Mouse (Mus musculus): ENCODE measurements around the gene Mgarp.
"Not testable (repeated sequence)": the region's sequence is repeated elsewhere in the genome, so short reads cannot be mapped to it uniquely, and the experiment has no call there.

The Mgarp gene

DNA sequence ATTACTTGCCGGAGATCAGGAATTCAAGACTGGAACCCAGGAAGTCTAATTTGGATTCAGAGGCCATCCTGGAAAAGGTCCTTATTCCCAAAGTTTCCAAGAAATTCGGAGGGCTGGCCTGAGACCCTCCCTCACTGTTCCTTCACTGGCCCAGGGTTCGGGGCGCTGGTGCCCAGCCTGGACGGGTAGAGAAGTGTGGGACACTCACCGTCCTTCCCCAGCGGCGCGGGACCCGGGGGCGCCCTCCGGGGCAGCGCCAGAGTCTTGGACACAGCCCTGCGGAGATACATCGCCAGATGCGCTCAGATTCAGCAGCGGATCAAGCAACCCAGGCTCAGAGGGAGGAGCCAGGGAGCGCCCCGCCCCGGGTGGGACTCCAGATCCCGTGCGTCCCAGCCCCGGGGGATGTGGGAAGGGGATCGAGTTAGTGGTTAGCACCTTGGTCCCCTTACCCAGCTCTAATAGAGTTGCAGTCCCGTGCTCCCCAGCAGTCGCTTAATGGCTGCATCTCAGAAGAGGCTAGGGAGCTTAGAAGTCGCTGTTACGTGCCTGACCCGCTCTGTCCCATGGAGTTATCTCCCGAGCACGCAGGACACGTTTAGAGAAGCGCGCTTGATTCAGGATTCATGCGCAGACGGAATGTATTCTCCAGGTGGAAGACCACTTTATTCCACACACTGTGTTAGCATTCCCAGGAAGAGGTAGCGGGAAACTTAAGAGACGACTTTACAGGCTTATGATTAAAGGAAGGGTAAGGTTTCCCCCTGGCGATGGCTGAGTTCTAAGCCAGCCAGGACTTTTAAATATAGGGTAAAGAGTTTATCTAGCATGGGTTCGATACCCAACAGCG is at the start of gene Mgarp:
Gene Mgarp (minus strand): TSS at position 520 of the 850 bp plus-strand sequence.
- 0 out of 2 replicates have a peak, but pooled peaks have one; percentile 31 for ATAC-seq (ENCODE audit: insufficient number of reproducible peaks, low FRiP score, low TSS enrichment)

DNA sequence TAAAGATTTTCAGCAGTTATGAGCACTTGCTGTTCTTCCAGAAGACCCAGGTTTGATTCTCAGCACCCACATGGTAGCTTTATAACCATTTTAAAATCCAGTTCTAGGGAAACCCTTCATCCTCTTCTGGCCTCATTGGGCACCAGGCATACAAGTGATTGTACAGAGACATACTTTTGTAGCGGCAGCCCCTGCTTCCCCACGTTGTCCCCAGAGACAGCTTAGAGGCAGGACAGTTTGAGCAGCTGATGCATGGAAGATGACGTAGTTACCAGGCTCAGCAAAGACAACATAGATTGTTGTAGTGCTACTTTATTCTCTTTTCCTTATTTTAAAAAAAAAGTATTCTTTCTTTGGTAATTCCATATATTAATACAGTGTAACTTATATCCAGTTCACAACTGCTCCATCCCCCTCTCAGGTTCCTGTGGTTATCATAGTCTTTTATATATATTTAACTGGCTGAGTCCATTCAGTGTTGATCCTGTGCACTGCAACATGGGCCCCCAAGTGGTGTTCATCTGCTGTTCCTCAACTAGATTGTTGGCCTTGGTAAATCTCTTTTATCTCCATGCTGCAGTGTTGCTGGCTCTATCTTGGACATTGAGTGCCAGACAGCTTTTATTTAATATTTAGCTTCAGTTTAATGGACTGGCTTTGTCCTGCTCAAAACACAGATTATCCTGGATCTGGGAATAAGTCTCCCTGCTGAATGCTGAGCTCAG is 38.5 kb upstream of the Mgarp start:
- no peak for ATAC-seq (ENCODE audit: insufficient number of reproducible peaks, low FRiP score, low TSS enrichment)

DNA sequence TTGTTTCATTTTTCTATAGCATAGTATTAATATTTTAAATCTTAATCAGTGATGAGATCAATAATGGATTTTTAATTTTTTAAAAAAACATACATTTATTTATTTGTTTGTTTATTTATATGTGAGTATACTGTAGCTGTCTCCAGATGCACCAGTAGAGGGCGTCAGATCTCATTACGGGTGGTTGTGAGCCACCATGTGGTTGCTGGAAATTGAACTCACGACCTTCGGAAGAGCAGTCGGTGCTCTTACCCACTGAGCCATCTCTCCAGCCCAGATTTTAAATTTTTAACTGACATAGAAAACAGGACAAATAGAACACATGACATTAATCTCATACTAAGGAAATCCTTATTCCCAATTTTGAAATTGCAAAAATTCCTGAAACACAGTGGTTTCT is 37.8 kb upstream of the Mgarp start:
- not testable (repeated sequence) for ATAC-seq (ENCODE audit: insufficient number of reproducible peaks, low FRiP score, low TSS enrichment)

GRCm38 (mm10) chr3:51425394-51425793 is 28.9 kb upstream of the Mgarp start:
- no peak for ATAC-seq (ENCODE audit: insufficient number of reproducible peaks, low FRiP score, low TSS enrichment)

DNA sequence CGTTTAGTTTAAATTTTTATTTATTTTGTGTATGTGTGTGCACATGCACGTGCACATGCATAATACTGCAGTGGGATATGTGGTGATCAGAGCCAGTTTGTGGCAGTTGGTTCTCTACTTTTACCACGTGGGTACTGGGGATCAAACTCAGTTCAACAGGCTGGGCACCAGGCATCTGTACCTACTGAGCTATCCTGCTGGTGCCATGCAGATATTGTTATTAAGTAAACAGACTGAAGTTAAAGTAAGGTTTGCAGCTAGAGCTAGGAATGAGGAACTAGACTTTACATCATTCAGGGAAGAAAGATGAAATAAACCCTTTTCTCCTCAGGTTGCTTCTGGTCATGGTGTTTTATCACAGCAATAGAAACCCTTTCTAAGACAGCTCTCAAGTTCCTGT is 25.4 kb upstream of the Mgarp start:
- ATAC-seq (ENCODE audit: insufficient number of reproducible peaks, low FRiP score, low TSS enrichment) = no peak

- ATAC-seq (ENCODE audit: insufficient number of reproducible peaks, low FRiP score, low TSS enrichment) = no peak
Measured at GRCm38 (mm10) chr3:51417966-51418365, 21.4 kb upstream of the Mgarp start.

- no peak for ATAC-seq (ENCODE audit: insufficient number of reproducible peaks, low FRiP score, low TSS enrichment)
Measured at GRCm38 (mm10) chr3:51417485-51417884, 20.9 kb upstream of the Mgarp start.

GRCm38 (mm10) chr3:51417135-51417458 is 20.6 kb upstream of the Mgarp start:
- no peak for ATAC-seq (ENCODE audit: insufficient number of reproducible peaks, low FRiP score, low TSS enrichment)

DNA sequence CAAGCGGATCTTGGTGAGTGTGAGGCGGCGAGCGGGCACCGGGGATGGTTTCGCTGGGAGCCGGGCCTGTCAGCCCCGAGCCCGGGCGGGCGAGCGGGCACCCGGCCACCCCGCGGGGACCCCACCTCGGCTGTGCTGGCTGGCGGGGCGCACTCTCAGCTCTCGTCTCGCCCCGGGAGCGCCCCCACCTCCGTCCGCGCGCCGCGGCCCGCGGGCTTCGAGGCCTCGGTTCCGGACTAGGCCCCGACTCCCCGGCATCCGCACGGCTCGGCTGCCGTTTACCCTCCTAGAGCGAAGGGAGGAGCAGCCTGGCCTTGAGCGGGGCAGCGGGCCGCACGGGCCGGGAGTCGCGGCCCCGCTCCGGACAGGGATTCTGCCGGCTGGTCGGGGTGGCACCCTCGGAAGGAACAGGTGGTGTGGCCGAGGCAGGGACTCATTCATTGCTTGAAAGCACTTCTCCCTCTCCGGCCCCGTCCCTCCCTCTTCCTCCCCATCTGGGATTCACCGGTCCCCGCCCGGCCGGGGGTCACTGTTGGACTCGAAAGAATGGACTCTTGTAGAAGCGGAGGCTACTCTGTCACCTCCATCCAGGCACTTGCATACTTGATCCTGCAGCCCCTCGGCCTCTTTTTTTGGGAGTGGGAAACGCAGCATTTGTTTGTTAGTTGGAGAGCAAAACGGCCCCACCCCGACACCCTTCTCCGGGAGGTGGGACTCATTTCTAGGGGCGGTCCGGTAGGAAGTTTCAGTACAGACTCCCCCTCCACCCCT is 20.0 kb upstream of the Mgarp start:
- ATAC-seq (ENCODE audit: insufficient number of reproducible peaks, low FRiP score, low TSS enrichment) = peak; percentile 29

- ATAC-seq (ENCODE audit: insufficient number of reproducible peaks, low FRiP score, low TSS enrichment) = peak; percentile 57
Measured at GRCm38 (mm10) chr3:51416073-51416363, 19.5 kb upstream of the Mgarp start.

DNA sequence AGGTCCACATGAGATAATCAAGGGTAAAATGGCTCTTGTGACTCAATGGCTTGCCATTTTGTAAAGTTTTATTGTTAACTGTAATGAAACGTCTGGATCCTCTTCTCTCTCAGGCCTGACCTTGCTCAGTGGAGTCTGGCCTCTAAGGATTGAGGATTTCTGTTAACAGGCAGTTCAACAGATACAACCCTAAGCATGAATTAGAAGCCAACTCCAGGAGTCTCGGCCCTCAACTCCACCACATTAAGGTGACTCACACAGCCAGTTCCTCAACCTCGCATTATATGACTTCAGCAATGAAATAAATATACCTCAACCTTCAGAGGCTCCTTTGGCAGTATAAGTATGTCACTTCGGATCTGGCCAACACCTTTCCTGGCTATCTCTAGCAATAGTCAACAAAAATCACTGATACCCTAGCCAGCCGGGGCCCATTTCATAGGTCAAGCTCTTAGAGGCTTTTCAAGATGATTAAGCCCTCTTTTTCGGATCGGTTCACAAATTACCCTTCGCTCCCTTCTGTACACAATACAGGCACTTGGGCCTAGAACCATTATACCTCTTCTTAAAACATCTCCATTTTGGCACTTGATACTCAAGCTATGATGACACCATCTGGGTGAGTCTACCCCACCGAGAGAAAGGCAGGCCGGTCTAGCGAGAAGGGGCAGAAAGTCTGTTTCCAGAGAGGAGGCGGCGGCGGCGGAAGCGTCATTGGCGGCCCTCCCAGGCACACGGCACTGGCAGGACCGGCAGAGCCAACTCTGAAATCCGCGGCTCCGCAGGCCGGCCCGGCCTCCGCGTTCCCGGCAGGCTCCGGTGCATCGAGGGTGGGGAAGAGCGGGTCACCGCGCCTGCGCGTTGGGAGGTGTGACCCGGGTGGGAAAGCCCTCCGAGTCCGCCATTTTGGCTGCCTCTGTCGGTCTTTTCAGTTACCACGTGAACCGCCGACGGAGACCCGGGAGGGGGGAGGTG is 18.8 kb upstream of the Mgarp start, which contains the start of gene Naa15:
Gene Naa15 (plus strand): TSS at position 51 of the 975 bp plus-strand sequence.
- peak; percentile 94 for ATAC-seq (ENCODE audit: insufficient number of reproducible peaks, low FRiP score, low TSS enrichment)

DNA sequence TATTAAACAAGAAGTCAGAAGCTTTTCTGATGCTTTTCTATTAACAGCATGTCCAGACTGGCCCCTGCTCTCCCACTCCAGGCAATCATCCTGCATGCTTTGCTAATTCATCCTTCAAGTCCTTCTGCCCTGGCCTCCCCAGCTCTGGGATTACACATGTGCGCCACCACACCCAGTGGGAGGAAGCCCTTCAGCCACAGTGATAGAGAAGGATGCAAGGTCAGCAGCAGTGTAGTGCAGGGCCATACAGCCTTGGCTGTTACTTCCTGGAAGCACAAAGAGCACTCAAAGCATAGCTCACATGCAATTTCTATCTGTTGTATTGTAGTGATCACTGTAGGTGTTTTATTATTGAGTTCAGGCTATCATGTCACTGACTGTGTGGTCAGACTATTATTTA is 16.7 kb upstream of the Mgarp start:
- ATAC-seq (ENCODE audit: insufficient number of reproducible peaks, low FRiP score, low TSS enrichment) = no peak

DNA sequence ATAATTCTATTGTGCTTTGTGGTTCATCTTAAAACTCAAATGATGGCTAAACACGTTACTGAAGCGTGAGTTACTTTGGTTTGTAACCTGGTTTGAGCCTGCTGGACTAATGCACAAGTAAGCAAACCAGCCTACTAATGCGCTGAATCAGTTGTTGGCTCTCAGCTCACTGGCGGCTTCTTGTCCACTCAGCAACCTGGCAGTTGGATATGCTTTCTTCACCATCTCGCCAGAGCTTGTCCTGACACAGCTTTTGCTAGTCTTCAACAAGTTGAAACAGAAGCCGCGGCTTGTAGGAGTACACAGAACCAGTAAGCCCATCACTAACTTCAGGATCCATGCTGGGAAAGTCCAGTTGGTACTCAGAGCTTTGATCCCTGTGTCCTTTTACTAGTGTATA is 15.9 kb upstream of the Mgarp start:
- ATAC-seq (ENCODE audit: insufficient number of reproducible peaks, low FRiP score, low TSS enrichment) = no peak

- peak; percentile 94 for ATAC-seq (ENCODE audit: insufficient number of reproducible peaks, low FRiP score, low TSS enrichment)
Measured at GRCm38 (mm10) chr3:51408561-51409183, 12.1 kb upstream of the Mgarp start, which contains the start of gene Ndufc1. Gene Ndufc1, minus strand, starts transcription at chr3:51408988.

- no peak for ATAC-seq (ENCODE audit: insufficient number of reproducible peaks, low FRiP score, low TSS enrichment)
Measured at GRCm38 (mm10) chr3:51407870-51408560, 11.5 kb upstream of the Mgarp start.

- ATAC-seq (ENCODE audit: insufficient number of reproducible peaks, low FRiP score, low TSS enrichment) = no peak
Measured at GRCm38 (mm10) chr3:51402628-51403027, 6.1 kb upstream of the Mgarp start.

DNA sequence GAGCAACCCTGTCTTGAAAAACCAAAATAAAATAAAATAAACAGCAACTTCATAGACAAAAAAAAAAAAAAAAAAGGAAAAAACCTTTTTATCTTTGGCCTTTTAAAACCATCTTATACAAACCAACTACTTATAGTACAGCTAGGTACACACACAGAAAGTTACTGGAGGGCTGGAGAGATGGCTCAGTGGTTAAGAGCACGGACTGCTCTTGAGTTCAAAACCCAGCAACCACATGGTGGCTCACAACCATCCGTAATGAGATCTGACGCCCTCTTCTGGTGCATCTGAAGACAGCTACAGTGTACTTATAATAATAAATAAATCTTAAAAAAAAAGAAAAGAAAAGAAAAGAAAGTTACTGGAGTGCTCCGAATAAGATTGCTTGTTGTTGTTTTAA is 5.5 kb upstream of the Mgarp start:
- not testable (repeated sequence) for ATAC-seq (ENCODE audit: insufficient number of reproducible peaks, low FRiP score, low TSS enrichment)

DNA sequence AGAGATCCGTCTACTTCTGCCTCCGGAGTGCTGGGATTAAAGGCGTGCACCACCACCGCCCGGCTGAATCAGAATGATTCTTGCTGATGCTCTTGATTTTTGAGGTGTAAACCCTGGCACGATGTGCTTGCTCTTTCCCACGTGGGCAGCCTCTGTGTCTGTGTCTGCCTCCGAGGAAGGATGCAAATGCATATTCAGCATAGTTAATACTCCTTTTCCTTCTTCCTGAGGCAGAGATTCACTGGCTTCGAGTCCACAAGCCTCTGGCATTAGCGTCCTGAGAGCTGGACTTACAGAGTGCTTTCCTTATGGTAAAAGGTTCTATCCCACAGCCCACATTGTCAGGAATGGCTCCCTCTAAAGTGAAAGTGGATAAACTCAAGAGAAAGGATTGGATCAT is 4.1 kb upstream of the Mgarp start:
- no peak for ATAC-seq (ENCODE audit: insufficient number of reproducible peaks, low FRiP score, low TSS enrichment)

GRCm38 (mm10) chr3:51399531-51399930 is 3.0 kb upstream of the Mgarp start:
- ATAC-seq (ENCODE audit: insufficient number of reproducible peaks, low FRiP score, low TSS enrichment) = no peak

All from cerebellum, adult (tissue).